Mouse (Mus musculus) hindbrain, embryonic 11.5 days (tissue): ENCODE measurements around the gene Thada. TPM values are rescaled to one million over a fixed set of nuclear protein-coding genes. Genes with fewer than 3 reads are reported as not detected.

ENCODE experiments used
- ATAC-seq: fragments of 200-750 bp; cut with Nextera tagmentation; 2 replicates; pipeline ENCODE4 v1.8.0; 2017; ENCODE audit warnings: mild to moderate bottlenecking, moderate TSS enrichment, moderate library complexity; ENCODE audit not compliant: low FRiP score
- DNase-seq: peaks from one replicate; pipeline ENCODE4 v3.0.0-alpha.2; 2015; ENCODE audit warnings: low spot score
- H3K27ac ChIP-seq: fragments of 300-500 bp; sonication (generic); 2 replicates; pipeline ENCODE4 v1.5.1; 2014; ENCODE audit warnings: mild to moderate bottlenecking, low read depth, low read length
- H3K27me3 ChIP-seq: fragments of 300-500 bp; sonication (generic); 2 replicates; pipeline ENCODE4 v1.6.1; 2014; ENCODE audit warnings: mild to moderate bottlenecking, low read length, moderate library complexity, mixed read lengths; ENCODE audit not compliant: control insufficient read depth, insufficient read depth
- H3K36me3 ChIP-seq: fragments of 300-500 bp; sonication (generic); 2 replicates; pipeline ENCODE4 v1.6.1; 2014; ENCODE audit warnings: mild to moderate bottlenecking, low read length, moderate library complexity, mixed read lengths; ENCODE audit not compliant: control insufficient read depth, insufficient read depth
- H3K4me1 ChIP-seq: fragments of 300-500 bp; sonication (generic); replicated peaks from 2 replicates; pipeline ENCODE4 v1.6.1; 2014; ENCODE audit warnings: low read length, mixed read lengths; ENCODE audit not compliant: control insufficient read depth, insufficient read depth
- H3K4me2 ChIP-seq: fragments of 300-500 bp; sonication (generic); replicated peaks from 2 replicates; pipeline ENCODE4 v1.6.1; 2014; ENCODE audit warnings: mild to moderate bottlenecking, low read depth, low read length
- H3K4me3 ChIP-seq: fragments of 300-500 bp; sonication (generic); 2 replicates; pipeline ENCODE4 v1.5.1; 2014; ENCODE audit warnings: low read depth, low read length
- H3K9ac ChIP-seq: fragments of 300-500 bp; sonication (generic); 2 replicates; pipeline ENCODE4 v1.6.1; 2014; ENCODE audit warnings: low read depth, low read length
- H3K9me3 ChIP-seq: fragments of 300-500 bp; sonication (generic); 2 replicates; pipeline ENCODE4 v1.6.1; 2016; ENCODE audit warnings: low read length; ENCODE audit not compliant: control insufficient read depth
- WGBS: fragments of 180-500 bp; shearing (Covaris S2); extraction: QIAGEN DNeasy Blood & Tissue Kit; methylation state at CpG from one replicate; pipeline ENCODE4 v1.1.7; 2014; 5-methylcytosine and 5-hydroxymethylcytosine counted together
- polyA plus RNA-seq: library from polyadenylated mRNA; unstranded; fragments of >200 nt; fragmentation: Nextera tagmentation; extraction: Ambion mirVana; gene quantifications from 2 replicates; pipeline ENCODE4 v1.2.1, GENCODE M21; 2014

Gene Thada
- polyA plus RNA-seq, 1 experiment from 2014 or later = 13.1 TPM

DNA sequence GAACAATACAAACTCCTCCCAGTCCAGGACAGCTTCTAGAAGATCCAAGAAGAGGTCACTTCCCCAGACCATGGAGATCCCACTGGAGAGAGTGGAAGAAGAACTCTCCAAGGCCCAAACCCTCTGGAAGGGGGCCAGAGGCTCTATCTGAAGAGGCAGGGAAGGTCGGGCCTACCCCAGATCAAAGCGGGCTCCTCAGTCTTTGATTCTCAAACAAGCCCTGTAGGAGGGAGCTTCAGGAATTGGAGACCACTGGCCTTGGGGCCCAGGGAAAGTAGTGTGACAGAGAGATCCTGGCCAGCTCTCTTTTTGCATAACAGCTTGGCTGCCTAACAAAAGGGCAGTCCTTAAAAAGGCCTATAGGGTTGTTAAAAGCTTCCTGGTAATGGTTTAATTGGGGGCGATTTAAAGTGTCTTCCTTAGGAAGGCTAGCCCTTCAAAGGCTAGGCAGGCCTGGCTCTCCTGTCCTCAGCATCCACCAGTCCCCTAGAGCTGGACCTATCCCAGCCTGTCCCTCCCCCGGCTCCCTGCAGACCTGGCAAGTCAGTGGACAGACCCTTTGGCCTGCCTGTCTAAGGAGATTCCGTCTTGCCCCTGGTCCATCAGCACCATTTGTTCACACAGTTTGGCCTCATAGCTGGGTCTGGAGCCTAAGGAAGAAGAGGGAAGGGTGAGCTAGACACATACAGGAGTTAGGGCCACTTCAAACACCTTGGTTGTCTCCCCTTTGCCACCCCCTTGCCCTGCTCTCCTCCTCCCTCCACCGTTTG lies 313.6 kb downstream of the Thada start:
- 33% methylated on average over 6 of the region's 6 CpGs for WGBS
- H3K27ac ChIP-seq = no peak overlapping the region
- no peak overlapping the region for H3K9ac ChIP-seq
- no peak for DNase-seq
- ATAC-seq = no peak
- H3K36me3 ChIP-seq = no peaks in the 10 kb centered on the region
- no peak overlapping the region for H3K4me2 ChIP-seq
- H3K9me3 ChIP-seq = no peaks in the 10 kb centered on the region
- H3K27me3 ChIP-seq = 0 out of 2 replicates have a peak, but pooled peaks cover 3% of the 10 kb centered on the region
- H3K4me3 ChIP-seq = no peak overlapping the region
- H3K4me1 ChIP-seq = peaks cover 3% of the 10 kb centered on the region; the same call in 1 of the 2 replicates

- Histone ChIP-seq H3K9ac (no peak overlapping the region), H3K9me3 (no peaks in the 10 kb centered on the region), H3K36me3 (no peaks in the 10 kb centered on the region), H3K4me3 (no peak overlapping the region), H3K27ac (no peak overlapping the region), H3K27me3 (no peaks in the 10 kb centered on the region), H3K4me1 (peaks cover 5% of the 10 kb centered on the region; the same call in 1 of the 2 replicates), H3K4me2 (no peak overlapping the region)
- whole genome bisulfite sequencing = 74% methylated on average over 6 of the region's 6 CpGs
- DNase-seq (no peak), ATAC-seq (no peak)
These were observed 314.7 kb downstream of the Thada start for GRCm38 (mm10) chr17:84151306-84151705.

- Histone ChIP-seq H3K36me3 (no peaks in the 10 kb centered on the region), H3K4me3 (no peak overlapping the region), H3K4me1 (peaks cover 8% of the 10 kb centered on the region; the same call in 1 of the 2 replicates), H3K27me3 (no peaks in the 10 kb centered on the region), H3K9ac (no peak overlapping the region), H3K9me3 (no peaks in the 10 kb centered on the region), H3K27ac (no peak overlapping the region), H3K4me2 (no peak overlapping the region)
- DNase-seq (no peak), ATAC-seq (no peak)
- WGBS = 41% methylated on average over 8 of the region's 8 CpGs
These were observed 315.7 kb downstream of the Thada start for GRCm38 (mm10) chr17:84150291-84150690.

DNA sequence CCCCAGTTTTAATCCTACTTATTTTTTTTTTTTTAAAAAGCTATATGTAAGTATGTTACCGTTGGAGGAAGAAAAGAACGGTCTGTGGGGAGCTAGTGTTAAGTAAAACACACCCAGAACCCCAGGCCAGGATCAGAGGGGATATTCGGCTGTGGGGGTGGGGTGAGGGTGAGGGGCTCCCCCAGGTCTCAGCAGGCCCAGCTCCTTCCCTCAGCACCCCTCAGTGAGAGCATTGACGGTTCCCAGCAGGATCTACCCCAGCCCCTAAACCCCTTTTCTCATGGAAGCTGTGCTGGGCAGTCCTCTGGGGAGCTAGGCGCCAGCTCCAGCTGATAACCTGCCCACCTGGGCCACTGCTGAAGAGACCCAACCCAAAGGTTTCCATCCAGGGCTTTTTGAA lies 316.4 kb downstream of the Thada start:
- Histone ChIP-seq H3K4me3 (no peak overlapping the region), H3K27me3 (no peaks in the 10 kb centered on the region), H3K4me1 (peaks cover 8% of the 10 kb centered on the region; the same call in 1 of the 2 replicates), H3K9me3 (no peaks in the 10 kb centered on the region), H3K9ac (no peak overlapping the region), H3K36me3 (no peaks in the 10 kb centered on the region), H3K27ac (no peak overlapping the region), H3K4me2 (no peak overlapping the region)
- 38% methylated on average over 5 of the region's 5 CpGs for WGBS
- ATAC-seq = no peak
- DNase-seq = no peak

DNA sequence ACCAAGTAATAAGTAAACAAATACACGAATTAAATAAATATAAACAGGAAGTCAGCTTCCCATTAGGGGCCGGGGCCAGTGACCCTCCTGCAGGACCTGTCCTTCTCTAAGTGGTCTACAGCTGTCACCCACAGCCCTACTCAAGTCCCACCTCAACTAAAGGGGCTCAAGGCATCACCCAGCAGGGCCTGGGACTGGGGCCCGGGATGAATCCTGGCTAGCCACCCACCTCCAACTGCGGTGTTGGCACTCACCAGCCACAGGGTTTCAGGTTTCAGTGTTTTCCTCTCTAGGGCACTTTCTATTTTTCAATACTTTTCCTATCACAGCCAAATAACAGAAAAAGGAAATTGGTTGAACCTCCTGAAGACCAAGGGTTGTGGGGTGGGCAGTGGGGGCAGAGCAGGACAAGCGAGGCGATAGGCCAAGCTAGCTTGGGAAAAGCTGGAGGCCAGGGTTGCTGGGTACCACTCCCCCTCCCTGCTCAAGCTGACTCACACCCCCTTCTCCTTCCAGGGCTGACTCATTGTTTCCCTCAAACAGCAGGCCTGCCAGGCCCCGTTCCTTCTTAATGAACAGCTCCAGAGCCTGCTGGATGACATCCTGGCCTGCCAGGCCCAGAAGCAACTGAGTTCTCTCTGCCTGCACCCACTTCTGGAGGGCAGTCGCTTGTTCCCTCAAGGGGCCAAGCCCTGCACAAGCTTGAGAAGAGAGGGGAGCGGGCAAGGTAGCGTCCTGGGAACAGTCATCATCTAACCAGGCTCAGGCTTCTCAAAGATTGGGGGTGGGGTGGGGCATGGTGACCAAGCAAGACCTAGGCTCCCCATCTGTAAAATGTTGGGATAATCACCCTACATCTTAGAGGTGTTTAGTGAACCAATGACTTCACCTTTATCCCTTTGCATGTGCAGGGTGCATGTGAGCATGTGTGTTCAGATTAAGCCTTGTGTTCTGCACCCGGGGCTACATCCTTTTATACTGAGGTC lies 317.2 kb downstream of the Thada start:
- no peaks in the 10 kb centered on the region for H3K27me3 ChIP-seq
- H3K36me3 ChIP-seq = no peaks in the 10 kb centered on the region
- no peaks in the 10 kb centered on the region for H3K9me3 ChIP-seq
- no peak overlapping the region for H3K4me3 ChIP-seq
- 0 out of 2 replicates have a peak overlapping the region, but pooled peaks have one; percentile 19 for H3K9ac ChIP-seq
- DNase-seq (peak; percentile 41), ATAC-seq (peak; percentile 56)
- H3K4me1 ChIP-seq = peaks cover 8% of the 10 kb centered on the region; the same call in 1 of the 2 replicates
- H3K27ac ChIP-seq = no peak overlapping the region
- no peak overlapping the region for H3K4me2 ChIP-seq
- 24% methylated on average over 11 of the region's 11 CpGs for WGBS

DNA sequence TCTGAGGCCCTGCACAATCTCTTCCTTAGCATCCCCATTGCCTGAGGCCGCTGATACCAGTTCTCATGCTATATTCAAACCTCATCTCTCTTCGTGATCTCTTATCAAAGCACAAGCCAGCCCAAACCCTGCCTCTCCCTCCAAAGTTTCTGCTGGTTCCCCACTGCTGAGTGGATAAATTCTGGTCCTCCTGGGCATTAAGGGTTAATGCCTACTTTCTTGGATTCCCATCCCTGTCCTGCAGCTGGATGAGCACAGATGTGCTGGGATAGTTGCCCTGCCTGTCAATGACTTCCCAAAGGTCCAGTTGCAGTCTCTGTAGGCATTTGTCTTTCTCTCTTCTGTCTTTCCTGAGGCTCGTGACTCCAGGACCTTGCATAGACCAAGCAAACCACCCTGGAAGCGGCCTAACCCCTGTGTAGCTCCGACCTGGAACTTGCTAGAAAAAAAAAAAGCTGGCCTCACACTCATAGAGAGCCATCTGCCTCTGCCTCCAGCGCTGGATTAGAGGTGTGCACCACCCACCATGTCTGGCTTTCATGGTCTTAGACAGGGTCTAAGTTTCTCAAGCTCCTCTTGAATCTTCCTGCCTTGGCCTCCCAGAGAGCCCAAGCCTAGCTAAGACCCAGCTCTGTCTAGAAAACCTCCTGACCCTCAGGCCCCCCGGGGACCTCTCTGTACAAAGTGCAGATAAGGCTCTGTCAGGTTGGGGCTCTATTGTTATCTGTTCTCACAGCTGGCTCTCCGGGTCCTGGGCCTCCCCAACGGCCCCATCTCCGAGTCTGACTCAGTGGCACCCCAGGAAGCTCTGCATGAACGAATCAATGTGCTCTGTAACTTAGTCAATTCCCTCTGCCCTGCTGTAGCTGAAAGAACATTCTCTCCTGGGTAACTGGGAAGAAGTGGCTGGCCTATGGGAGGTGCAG lies 318.6 kb downstream of the Thada start:
- Histone ChIP-seq H3K9ac (no peak overlapping the region), H3K36me3 (no peaks in the 10 kb centered on the region), H3K4me2 (no peak overlapping the region), H3K4me1 (peaks cover 8% of the 10 kb centered on the region), H3K9me3 (no peaks in the 10 kb centered on the region), H3K27me3 (no peaks in the 10 kb centered on the region), H3K27ac (0 out of 2 replicates have a peak overlapping the region, but pooled peaks have one; percentile 30), H3K4me3 (no peak overlapping the region)
- no peak for ATAC-seq
- WGBS = 44% methylated on average over 11 of the region's 11 CpGs
- no peak for DNase-seq

GRCm38 (mm10) chr17:84146458-84147182 lies 319.4 kb downstream of the Thada start:
- Histone ChIP-seq H3K27me3 (no peaks in the 10 kb centered on the region), H3K9me3 (no peaks in the 10 kb centered on the region), H3K4me3 (no peak overlapping the region), H3K27ac (no peak overlapping the region), H3K36me3 (no peaks in the 10 kb centered on the region), H3K4me2 (no peak overlapping the region), H3K4me1 (peaks cover 8% of the 10 kb centered on the region), H3K9ac (no peak overlapping the region)
- DNase-seq (no peak), ATAC-seq (no peak)
- 43% methylated on average over 7 of the region's 7 CpGs for WGBS
